Mouse (Mus musculus) embryo, embryonic 11 days (tissue): Measurements from ENCODE around the gene Dffa.

ENCODE experiments used
- DNase-seq: peaks from one replicate; pipeline ENCODE4 v3.0.0-alpha.2; 2015

Gene Dffa

DNA sequence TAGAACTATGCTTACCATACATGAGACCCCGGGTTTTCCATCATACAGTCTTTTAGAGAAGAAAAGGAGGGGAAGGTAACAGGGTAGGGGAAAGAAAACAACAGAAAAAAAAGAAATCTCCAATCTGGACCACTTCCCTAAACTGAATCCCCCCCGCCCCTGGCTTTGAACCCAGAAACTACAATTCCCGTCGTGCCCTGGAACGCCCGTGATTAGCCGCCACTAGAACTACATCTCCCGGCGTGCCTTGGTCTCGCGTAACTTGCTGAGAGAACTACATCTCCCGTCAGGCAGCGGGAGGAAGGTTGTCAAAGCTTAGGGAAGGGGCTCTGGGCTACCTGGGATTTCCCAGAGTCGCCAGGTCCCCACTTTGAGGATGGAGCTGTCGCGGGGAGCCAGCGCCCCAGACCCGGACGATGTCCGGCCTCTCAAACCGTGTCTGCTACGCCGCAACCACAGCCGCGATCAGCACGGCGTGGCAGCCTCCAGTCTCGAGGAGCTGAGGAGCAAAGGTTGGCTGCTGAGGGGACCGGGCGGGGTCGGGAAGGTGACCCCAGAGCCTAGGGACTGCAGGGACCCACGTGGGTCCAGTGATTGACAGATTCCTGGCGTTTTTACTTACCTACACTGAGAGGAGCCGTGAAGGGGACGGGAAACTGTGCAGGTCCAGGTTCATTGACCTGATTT is at the start of gene Dffa:
Gene Dffa (plus strand): TSS at position 272 of the 687 bp plus-strand sequence.
- DNase-seq = peak; percentile 96

DNA sequence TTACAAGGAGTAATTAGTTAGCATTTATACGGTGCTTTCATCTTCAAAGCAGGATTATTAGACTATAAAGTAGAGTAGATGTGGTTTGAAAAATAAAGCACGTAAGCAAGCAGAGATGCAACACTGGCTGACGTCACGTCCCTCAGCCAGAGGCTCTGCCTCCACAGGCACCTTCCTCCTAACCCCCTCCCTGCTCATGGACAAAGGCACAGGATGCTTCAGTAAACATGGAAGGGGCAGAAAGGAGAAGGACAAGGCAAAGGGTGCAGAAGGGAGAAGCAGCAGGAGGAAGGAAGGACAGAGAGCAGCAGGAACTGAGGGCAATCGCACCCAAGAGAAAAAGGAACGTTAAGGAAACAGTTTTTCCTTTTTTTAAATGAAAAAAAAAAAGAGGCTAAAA is 48.1 kb upstream of the Dffa start:
- no peak for DNase-seq

DNA sequence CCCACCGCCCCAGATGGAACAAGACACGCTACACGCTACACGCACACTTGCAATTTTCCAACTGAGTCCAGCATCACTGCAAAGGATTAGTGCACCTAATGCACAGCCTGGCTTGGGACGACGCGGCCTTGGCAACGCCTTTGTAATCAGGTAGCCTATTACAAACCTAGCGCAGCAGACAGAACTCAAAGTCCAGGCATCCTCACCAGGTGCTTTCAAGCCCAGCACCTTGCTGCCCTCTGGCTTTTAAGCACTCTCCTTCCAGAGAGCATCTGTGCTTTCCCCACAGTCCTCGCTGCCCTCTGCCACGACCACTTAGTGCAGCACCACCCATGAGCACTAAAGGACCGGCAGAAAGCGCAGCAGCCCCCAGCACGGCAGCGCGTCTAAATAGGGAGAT is 47.0 kb upstream of the Dffa start:
- no peak for DNase-seq

DNA sequence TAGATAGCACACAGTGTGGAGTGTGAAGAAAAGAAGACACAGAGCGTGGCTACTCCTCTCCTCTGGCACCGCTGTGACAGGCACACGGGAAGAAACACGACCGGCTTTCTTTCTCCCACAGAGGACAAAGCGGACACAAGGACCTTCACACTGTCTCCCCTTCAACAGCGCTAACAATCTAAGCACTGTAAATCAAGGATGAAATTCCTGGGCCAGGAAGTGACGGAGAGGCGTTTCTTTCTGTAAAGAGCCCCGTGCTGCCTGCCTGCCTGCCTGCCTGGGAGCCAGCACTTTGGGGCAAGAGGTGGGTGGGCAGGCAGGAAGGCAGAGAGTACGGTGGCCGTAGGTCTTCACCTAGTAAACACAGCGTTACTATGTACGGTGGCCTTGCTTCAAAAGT is 46.5 kb upstream of the Dffa start:
- DNase-seq = no peak

DNA sequence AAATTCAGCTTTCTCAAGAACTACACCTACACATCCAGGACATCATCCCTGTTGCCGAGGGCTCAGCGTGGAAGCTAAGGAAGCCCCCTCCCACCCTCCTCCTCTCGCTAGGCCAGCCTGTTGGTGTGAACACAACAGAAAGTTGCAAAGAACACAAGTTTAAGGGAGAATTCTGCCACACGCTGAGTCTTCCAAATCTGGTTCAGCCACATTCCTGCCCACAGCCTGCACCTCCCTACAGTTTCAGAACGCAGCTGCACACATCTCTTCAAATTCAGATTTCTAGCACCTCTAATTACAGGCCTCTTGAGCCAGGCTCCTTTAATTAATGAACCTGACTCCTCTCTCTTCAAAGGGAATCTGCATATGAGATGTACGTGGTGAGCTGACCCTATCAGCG is 45.6 kb upstream of the Dffa start:
- DNase-seq = no peak

DNA sequence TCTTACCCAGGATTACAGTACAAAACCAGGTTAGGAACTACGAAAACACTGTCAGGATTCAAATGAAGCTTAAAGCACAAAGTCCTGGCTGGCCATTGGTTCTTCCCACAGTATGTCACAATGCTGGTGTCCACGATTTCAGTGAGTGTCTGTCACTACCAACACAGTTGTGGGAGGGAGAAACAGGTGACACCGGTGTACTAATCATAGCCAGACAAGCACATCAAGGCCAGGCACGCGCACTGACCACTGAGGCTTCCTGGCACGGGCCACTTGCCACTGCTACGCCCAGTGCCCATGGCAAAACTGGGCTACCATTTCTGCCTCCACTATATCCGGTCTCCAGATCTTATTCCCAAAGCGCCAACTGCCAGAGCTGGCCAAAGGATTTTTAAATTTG is 44.2 kb upstream of the Dffa start:
- no peak for DNase-seq

DNA sequence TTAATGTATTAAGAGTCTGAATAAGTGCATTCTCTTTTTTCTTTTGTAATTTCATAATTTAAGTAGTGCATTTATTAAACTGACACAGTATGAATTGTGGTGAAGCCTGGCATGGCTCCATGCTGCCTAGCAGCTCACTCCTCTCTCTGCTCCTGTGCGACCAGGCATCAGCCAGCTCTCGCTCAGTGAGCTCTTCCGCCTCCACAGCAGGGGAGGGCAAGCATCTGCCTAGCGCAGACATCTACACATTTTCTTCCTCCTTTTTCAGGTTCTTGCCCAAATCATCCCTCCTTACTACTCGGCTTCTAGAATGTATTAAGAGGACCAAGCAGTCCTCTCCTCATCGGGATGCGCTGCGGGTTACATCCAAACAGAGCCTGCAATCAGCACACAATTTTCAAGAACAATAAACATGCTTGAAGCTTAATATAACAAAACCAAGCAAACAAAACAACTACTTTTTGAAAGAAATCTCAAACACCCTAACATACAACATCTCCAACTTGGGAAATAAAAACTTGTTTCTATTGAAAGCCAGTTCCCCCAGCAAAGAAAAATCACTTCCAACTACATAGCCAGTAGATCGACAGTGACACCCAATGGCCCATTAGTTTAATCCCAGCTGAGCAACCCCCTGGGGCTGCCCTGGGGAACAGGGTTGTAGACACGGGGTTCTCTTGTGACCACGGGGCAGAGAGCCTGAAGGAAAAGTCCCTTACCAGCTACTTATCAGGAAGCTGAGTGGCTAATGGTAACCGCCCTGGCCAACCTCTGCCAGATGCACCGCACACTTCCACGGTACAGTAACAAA is 43.1 kb upstream of the Dffa start:
- no peak for DNase-seq

DNA sequence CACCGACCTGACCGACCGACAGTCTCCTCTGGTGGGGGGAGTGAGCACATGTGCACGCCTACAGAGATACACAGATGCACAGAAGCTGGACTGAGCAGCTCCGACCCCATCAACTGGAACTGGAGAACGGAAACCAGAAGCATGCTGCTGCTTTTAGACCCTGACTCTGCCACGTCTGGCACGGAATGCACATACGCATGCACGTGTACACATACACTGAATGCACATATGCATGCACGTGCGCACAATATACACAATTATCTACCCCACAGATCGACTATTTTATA is 42.6 kb upstream of the Dffa start:
- no peak for DNase-seq

DNA sequence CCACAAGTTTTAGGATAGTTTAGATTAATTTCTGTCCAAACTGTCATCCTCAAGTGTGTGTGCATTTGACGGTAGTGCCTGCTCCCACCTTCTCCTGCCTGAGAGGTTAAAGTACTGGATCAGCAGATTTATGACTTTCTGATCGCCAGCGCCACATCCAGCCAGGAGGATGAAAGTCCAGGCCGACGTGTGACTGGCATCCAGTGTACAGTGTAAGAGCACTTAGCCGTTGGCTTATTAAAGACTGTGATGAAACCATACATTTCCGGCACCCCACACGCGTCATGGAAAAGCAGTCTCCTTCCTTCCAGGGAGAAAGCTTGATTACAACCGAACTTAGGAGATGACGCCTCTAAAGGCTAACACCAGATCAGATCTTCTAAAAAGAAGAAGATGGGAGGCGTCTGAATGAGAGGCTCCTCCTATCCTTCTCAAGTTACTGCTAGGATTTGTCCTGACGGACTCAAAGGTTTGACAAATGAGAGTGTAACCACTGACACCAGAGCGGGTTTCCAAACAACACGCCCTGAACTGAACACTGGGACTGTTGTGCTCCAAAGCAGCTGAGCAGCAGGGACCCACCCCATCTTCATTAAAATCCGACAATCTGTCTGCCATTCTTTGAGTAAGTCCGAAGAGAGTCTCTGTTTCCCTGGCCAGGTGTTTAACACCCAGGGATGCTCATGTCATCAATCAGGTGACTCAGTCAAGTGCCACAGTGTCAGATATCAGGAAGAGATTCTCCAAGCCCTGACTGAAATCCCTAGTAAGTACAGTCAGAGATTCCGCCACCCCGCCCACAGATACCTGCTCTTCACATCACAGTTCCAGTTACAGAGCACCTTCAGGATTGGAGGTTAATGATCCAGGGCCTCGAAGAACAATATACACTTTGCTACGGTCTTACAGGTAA is 41.3 kb upstream of the Dffa start:
- DNase-seq = no peak

DNA sequence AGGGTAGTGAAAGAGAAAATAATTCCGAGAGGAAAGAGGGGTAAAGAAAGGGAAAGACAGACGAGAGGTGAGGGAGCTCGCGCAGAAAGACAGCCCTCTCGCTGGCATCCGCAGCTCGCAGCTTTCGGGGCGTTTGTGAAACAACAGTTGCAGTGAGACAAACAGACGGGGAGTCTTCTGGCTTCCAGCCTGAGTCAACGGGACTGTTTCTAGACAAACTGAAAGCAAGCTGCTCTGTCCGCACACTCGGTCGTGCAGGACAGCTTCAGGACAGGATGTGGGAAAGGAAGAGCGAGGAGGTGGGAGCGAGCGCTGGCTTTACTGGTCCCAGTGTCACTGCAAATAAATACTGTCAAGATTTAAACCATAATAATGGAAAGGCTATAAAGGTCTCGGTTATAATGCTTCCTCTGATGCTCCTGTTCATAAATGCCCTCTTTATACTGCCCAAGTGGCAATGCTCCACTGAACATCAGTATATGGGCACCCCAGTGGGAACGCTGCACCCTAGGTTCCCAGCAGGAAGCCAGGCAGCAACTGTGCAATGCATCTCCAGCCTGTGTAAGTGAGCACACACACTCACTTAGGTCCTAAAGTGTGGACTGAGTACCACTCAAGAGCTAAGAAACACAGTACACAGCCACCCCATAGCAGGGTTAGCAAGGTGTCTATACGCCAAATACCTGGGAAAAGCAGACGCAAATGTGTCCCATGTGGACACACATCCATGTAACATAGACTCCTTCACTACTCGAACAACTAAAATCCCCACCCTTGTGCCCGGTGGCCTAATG is 39.7 kb upstream of the Dffa start:
- no peak for DNase-seq

DNA sequence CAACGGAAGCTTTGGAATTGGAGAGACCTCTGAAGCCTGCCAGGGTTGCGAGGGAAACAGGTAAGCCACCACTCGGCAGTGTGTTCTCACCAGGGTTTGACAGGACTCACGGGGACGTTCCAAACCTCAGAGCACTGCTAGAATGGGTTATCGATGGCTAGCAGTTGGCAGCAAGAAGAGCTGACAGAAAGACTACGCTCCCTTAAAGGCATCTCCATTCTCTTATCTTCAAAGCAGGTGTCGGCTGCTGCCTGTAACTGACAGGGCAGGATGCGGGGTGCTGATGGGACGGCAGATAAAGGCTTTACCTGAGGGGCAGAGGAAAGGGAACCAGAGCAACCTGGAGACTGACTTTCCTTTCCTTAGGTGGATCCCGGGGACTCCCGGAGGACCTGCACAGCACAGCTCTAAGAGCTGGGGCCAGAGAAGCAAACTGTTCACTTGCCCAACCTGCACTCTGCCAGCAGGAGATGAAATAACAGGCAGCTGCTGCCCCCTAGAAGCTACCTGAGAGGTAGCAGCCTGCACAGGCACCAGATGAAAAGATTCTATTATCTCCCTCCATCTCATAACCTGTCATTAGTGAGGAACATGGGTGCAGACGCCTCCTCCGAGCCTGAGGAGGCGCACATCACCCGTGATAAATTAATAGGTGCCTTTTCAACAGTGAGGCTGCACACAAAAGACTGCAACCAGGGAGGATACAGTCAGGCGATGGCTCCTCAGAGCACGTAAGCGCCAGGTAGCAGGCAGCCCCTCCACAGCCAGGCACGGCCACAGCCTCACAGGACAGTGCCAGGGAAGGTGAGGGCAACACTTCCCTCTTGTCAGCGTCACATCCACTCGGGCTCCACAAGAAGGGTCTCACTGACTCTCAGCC is 37.0 kb upstream of the Dffa start:
- DNase-seq = no peak

DNA sequence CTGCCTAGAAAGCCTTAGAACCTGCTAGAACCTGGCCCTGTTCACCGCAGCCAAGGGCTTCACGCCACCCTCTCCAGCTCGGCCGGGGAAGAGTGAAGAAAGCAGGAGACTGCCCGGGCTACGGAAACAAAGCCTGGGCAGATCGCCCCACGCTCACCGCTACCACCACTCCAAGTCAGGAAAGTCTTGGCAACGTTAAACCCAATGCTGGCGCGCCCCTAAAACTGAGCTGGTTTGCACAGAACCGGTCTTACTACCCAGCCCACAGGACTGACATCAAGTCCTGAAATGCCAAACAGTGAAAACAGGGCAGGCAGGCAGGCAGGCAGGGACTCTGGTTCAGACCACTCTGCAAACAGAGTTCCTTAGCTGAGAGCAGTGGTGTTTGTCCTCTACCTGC is 28.9 kb upstream of the Dffa start:
- no peak for DNase-seq

DNA sequence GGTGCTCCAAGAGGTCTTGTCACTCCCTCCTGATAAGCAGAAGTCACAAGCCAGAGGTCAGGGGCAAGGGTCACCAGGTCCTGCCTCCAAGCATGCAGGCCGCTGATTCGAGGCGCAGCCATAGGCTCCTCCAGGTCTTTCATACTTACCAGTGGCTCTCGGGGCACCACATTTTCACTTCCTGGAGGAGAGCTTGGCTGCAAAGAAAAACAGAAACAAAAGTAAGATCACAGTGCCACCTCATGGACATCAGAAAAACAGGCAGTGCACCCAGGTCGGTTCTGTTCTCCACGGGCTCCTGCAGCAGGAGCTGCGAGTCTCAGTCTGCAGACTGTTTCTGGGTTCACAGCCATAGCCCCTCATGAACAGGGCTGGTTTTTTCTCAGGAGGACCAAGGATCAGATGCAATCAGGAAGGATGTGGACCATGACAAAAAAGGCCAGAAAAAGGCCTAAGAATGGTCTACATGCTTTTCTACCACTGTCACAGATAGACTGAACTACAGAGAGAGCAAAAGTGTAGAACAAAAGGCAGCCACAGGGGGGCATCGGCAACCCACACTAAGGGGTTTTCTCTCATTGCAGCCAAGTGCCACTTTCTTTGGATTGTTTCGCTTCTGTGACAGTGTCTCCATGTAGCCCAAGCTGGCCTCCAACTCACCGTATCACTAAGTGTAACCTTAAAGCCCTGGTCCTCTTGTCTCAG is 27.9 kb upstream of the Dffa start:
- DNase-seq = peak; percentile 79

DNA sequence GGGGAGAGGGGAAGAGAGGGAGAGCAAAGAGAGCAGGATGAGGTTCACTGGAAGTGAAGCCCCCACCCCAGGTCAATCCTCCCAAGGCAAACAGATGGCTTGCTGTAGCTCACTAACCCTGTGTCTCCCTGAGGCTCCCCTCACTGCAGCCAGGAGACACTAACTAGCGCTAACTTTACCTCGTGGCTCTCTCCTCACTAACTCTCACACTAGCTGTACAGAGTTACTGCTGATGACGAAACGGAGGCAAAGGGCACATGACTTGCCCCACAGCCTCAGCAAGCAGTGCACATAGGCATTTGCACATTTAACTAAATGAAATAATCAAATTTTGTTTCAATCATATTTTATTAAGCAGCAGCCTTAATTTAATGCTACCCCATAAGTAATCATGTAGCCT is 25.7 kb upstream of the Dffa start:
- DNase-seq = no peak

DNA sequence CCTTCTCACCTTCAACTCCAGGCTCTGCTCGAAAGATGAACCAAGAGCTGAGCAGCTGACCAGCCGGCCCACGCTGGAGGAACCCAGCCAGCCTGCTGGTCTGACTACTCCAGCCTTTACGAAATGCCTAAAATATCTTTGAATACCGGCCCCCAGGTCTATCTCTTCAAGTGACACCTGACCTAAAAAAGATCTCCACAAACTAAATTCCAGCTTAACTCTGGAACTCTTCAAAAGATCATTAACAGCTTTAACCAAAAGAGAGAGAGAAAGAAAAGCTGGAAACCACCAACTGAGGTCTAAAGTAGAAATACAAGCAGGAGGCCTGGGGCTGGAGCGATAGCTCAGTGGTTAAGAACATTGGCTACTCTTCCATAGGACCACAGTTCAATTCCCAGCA is 24.3 kb upstream of the Dffa start:
- no peak for DNase-seq

DNA sequence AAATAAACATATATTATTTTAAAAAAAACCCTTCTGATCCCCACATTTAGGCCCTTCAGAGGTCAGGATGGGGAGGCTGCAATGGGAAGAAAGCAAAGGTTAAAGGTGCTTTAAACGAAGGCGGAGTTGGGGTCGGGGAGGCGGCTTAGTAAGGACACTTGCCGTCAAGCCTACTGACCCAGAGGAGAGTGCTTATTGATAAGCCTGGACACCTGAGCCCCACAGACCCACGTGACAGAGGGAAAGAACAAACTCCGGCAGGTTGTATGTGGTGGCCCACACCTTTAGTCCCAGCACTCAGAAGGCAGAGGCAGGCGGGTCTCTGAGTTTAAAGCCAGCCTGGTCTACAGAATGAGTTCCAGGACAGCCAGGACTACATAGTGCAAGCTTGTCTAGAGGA is 23.8 kb upstream of the Dffa start:
- DNase-seq = no peak

DNA sequence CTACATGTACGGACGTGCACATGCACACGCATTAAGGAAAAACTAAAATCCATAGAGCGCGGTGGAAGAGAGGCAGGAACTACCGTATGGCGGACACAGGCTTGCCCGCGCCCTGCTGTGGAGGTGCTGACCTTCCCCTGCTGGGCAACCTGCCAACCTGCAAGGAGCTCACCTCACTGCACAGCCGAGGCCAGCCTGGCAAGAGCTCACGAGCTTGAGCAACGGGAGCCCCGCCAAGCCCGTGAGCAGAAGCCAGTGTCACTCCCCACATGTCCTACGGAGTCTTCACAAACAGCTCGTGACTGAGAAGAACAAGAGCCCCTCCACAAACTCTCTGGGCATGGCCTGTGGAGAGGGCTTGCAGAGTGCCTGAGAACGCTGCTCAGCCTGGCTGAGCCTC is 22.4 kb upstream of the Dffa start:
- no peak for DNase-seq

DNA sequence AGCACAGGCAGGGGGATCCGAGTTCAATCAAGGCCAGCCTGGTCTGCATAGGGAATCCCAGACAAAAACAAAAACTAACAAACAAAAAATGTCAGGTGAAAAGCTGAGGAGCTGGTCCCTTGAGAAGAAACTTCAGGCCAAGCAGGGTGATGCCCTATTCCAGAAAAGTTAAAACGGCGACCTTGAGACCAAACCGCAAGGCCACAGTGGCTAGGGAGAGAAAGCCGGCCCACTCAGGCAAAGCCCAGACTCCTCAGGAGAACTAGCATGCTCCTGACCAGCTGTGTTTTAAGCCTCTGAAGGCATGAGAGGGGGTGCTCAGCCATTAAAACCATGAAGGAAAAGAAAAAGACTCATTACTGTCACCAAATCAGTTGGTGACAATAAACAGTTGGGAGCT is 18.6 kb upstream of the Dffa start:
- no peak for DNase-seq

DNA sequence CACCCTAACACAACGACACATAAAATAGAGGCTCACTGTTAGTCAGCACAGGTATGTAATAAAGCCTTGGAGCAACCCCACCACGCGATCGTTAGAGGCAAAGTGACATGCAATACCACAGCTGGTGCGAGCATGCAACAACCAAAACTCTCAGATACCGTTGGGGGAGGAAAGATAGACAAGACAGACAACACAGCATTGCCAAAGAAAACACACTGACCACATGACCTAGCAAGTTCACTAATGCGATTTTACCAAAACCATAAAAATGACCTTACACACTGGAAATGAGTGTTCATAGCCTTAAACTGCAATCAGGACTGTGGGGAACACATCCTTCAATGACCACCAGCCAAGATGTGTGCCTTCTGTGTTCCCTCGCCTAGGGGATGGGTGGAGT is 12.6 kb upstream of the Dffa start:
- no peak for DNase-seq

DNA sequence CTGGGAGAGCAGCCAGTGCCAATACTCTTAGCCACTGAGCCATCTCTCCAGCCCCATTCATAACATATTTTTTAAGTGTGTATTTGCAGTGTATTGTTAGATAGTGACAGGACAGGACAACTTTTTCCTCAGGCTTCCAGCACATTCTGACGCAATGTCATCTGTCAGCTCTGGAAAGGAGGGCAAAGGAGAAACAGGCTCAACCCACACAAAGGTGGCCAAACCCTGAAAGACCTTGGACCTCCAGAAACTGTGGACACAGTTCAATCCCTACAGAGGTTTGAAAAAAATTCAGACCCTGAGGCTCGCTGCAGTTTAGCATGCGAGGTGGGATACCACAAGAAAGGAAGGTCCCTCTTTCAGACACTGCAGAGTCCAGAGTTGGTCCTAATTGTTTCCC is 6.0 kb upstream of the Dffa start:
- no peak for DNase-seq

DNA sequence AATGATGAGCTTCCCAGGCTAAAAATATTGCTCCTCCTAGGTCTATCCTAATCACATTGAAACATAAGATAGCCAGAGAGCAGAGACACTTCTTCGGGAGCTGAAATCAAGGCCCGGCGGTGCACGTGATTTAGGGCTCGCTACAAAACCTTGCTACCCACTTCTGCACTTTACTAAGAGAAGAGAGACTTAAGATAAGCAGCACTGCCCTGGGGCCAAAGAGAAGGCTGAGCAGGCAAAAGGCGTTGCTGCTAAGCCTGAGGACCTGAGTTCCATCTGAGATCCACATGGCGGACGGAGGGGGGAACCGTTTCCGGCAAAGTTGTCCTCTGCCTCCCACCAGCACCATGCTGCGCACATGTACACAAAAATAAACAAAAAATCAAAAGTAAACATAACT is 5.4 kb upstream of the Dffa start:
- no peak for DNase-seq
